Mouse (Mus musculus): ENCODE data around the gene Rps29. TPM values are rescaled to one million over a fixed set of nuclear protein-coding genes. Genes with fewer than 3 reads are reported as not detected.

Rps29 gene
- total RNA-seq (2023) = 1,000 to 10,000 TPM; 1,464 to 1,683 TPM

GRCm38 (mm10) chr12:69158765-69159577, at the start of gene Rps29:
Rps29 (minus strand) TSS chr12:69159186.

GRCm38 (mm10) chr12:69204052-69204833, 45.3 kb upstream of the Rps29 start, which contains the start of gene Gm49384:
Gm49384 (minus strand) TSS chr12:69204267.

GRCm38 (mm10) chr12:69198164-69198535, 39.2 kb upstream of the Rps29 start, which contains the start of gene Dnaaf2:
Dnaaf2 (minus strand) TSS chr12:69198429.

GRCm38 (mm10) chr12:69196444-69197377, 37.7 kb upstream of the Rps29 start, which contains the start of gene Gm49383:
Gm49383 (minus strand) TSS chr12:69197104.

GRCm38 (mm10) chr12:69183583-69184308, 24.8 kb upstream of the Rps29 start, which contains the start of the genes Rpl36al and Mgat2:
Rpl36al (minus strand) TSS chr12:69184083.
Mgat2 (plus strand) TSS chr12:69184157.

GRCm38 (mm10) chr12:69168461-69169106, 9.6 kb upstream of the Rps29 start, which contains the start of gene Lrr1:
Lrr1 (plus strand) TSS chr12:69168814.

Other genes with a start within 250 kb of the Rps29 start
- 1 to 10 TPM; 4.1 to 5.5 TPM for gene Lrr1, start 9.6 kb upstream of the Rps29 start, total RNA-seq (2023)
- gene Rpl36al, start 24.9 kb upstream of the Rps29 start, total RNA-seq (2023) = 100 to 1,000 TPM; 209 to 241 TPM
- 10 to 100 TPM; 27.9 to 31.4 TPM for gene Mgat2, start 25.0 kb upstream of the Rps29 start, total RNA-seq (2023)
- 1 to 10 TPM; 3.9 to 7.7 TPM for gene Gm49383, start 37.9 kb upstream of the Rps29 start, total RNA-seq (2023)
- 1 to 10 TPM in 1 of 2 experiments, under 1 TPM in 1; 0.82 to 2.5 TPM for gene Dnaaf2, start 39.2 kb upstream of the Rps29 start, total RNA-seq (2023)
- 1 to 10 TPM; 4.4 to 6.1 TPM for gene Gm49384, start 45.1 kb upstream of the Rps29 start, total RNA-seq (2023)
- gene Pole2, start 69.0 kb upstream of the Rps29 start, total RNA-seq (2023) = 1 to 10 TPM; 8.2 to 8.4 TPM
- gene Klhdc1, start 82.0 kb upstream of the Rps29 start, total RNA-seq (2023) = 1 to 10 TPM in 1 of 2 experiments, under 1 TPM in 1; 0.64 to 1.0 TPM
- 10 to 100 TPM; 21.0 to 24.6 TPM for gene Klhdc2, start 137.5 kb upstream of the Rps29 start, total RNA-seq (2023)
- gene Nemf, start 198.0 kb upstream of the Rps29 start, total RNA-seq (2023) = 10 to 100 TPM; 31.1 to 40.9 TPM
- 100 to 1,000 TPM; 134 to 152 TPM for gene Arf6, start 213.0 kb upstream of the Rps29 start, total RNA-seq (2023)
- gene Gm9887, start 213.3 kb upstream of the Rps29 start, total RNA-seq (2023) = under 1 TPM; 0.62 to 0.66 TPM

Measured in neutrophil, adult 59 days (primary cell).